Mouse (Mus musculus) Patski (cell line): ENCODE measurements around the gene Wdr1. TPM values are rescaled to one million over a fixed set of nuclear protein-coding genes. Genes with fewer than 3 reads are reported as not detected.

ENCODE experiments used
- ATAC-seq: fragments of 100-300 bp; one replicate; pipeline ENCODE4 v1.8.0; 2021
- CTCF ChIA-PET: fragments of 350-600 bp; sonication (Branson Sonifier 250); formaldehyde crosslinking; loops from one replicate; lab custom pipeline; 2022; ENCODE audit warnings: inconsistent platforms; lab: Charles Lee
- POLR2A ChIA-PET: fragments of 350-600 bp; sonication (Branson Sonifier 250); formaldehyde crosslinking; loops from one replicate; lab custom pipeline; 2022; ENCODE audit warnings: antibody characterized with exemption, inconsistent platforms; lab: Charles Lee
- DNase-seq: peaks from one replicate; pipeline ENCODE4 v3.0.0-alpha.2; 2011; ENCODE audit warnings: low read depth, low spot score
- H3K27me3 ChIP-seq: fragments of 371-371 bp; one replicate; pipeline ENCODE4 v1.5.1; 2021
- CTCF ChIP-seq: fragments of 100-300 bp; IDR thresholded peaks from one replicate; pipeline ENCODE4 v1.5.1; 2021
- in situ Hi-C: fragments of 300-500 bp; cut with MboI; formaldehyde crosslinking; loops from 3 replicates; pipeline ENCODE4 v1.11.1; 2018; ENCODE audit warnings: low pct_unique_long_range_greater_than_20kb, mixed read lengths
- polyA plus RNA-seq: library from polyadenylated mRNA; unstranded; gene quantifications from one replicate; pipeline ENCODE4 v1.2.3, GENCODE M21; 2021

Gene Wdr1
- polyA plus RNA-seq, 1 experiment from 2014 or later, result 416 TPM

- ATAC-seq (peak; percentile 90), DNase-seq (peak; percentile 84)
- no peaks in the 10 kb centered on the region for H3K27me3 ChIP-seq
- in situ Hi-C loops, result no loop called here
- no peak for TF ChIP-seq CTCF
- ChIA-PET CTCF (interaction anchor here (1.0 to 1.5 kb wide), 3 partner anchors 9 to 20 kb away, joined by 3 to 6 read pairs (median 3); no protein-coding TSS in a partner anchor), POLR2A (interaction anchor here (1.2 to 2.5 kb wide), 3 partner anchors 9 to 81 kb away, joined by 4 to 20 read pairs (median 8); no protein-coding TSS in a partner anchor)
Measured at GRCm38 (mm10) chr5:38561426-38562024, 1.5 kb downstream of the Wdr1 start.

- ChIA-PET POLR2A (interaction anchor here (0.9 to 2.5 kb wide), 5 partner anchors 10 to 81 kb away, joined by 3 to 20 read pairs (median 4); no protein-coding TSS in a partner anchor), CTCF (interaction anchor here (0.7 to 2.2 kb wide), 6 partner anchors 13 to 91 kb away, joined by 3 to 5 read pairs (median 3); no protein-coding TSS in a partner anchor)
- DNase-seq (no peak), ATAC-seq (peak; percentile 52)
- in situ Hi-C loops, result no loop called here
- no peaks in the 10 kb centered on the region for H3K27me3 ChIP-seq
- no peak for TF ChIP-seq CTCF
Measured at GRCm38 (mm10) chr5:38560586-38561425, 2.2 kb downstream of the Wdr1 start.

GRCm38 (mm10) chr5:38558831-38559230 lies 4.2 kb downstream of the Wdr1 start:
- CTCF ChIA-PET, result interaction anchor here (2.2 kb wide), 1 partner anchor 15 kb away, joined by 5 read pairs; no protein-coding TSS in a partner anchor
- DNase-seq, result no peak
- POLR2A ChIA-PET, result interaction anchor here (1.2 kb wide), 1 partner anchor 15 kb away, joined by 3 read pairs; no protein-coding TSS in a partner anchor
- no peak for TF ChIP-seq CTCF
- H3K27me3 ChIP-seq, result no peaks in the 10 kb centered on the region
- in situ Hi-C loops, result no loop called here
- no peak for ATAC-seq

DNA sequence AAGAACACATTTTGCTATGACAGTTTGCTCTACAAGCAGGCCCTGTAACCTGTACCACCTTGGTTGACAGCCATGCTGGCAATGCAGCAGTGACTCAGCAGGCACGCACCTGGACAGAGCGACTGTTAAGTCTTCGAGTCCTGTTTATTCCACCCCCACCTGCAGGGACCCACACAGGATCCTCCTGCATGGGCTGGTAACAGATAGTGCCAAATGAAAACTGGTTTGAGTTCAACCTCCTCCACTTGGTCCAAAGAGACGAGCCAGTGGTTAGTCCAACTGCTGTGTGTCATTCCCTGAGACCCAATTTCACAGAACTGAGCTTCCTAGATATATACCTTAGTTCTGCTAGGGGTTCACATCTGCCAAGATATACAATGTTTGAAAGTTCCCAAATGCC lies 5.2 kb downstream of the Wdr1 start:
- H3K27me3 ChIP-seq, result no peaks in the 10 kb centered on the region
- DNase-seq (no peak), ATAC-seq (no peak)
- in situ Hi-C loops, result no loop called here
- ChIA-PET POLR2A (interaction anchor here (1.2 kb wide), 1 partner anchor 14 kb away, joined by 3 read pairs; no protein-coding TSS in a partner anchor), CTCF (interaction anchor here (0.9 kb wide), 1 partner anchor 11 kb away, joined by 3 read pairs; no protein-coding TSS in a partner anchor)
- no peak for TF ChIP-seq CTCF

DNA sequence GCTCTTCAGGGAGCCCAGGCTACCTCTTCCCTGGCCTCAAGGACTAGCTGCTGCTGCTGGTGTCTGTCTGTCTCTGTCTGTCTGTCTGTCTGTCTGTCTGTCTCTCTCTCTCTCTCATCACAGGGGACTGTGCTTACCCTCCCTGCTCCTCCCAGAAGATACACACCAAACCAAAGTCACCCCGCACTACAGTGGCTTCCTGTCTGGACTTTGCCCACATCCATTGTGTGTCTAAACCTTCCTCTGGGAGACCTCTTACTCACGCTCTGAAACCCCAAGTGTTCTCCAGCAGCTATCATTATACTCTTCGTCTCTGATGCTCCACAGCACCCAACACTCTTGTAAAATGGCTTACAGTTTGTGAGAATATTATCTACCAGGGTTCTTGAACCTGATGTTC lies 6.6 kb downstream of the Wdr1 start:
- POLR2A ChIA-PET, result interaction anchor here (0.8 to 2.4 kb wide), 3 partner anchors 11 to 22 kb away, joined by 3 to 7 read pairs (median 5); no protein-coding TSS in a partner anchor
- H3K27me3 ChIP-seq, result no peaks in the 10 kb centered on the region
- CTCF ChIA-PET, result interaction anchor here (0.7 to 1.0 kb wide), 3 partner anchors 12 to 76 kb away, joined by 3 read pairs; no protein-coding TSS in a partner anchor
- ATAC-seq (no peak), DNase-seq (no peak)
- no peak for TF ChIP-seq CTCF
- in situ Hi-C loops, result no loop called here

GRCm38 (mm10) chr5:38553953-38554352 lies 9.1 kb downstream of the Wdr1 start:
- peak; percentile 89 for ATAC-seq
- H3K27me3 ChIP-seq, result no peaks in the 10 kb centered on the region
- in situ Hi-C loops, result no loop called here
- DNase-seq, result peak; percentile 99
- POLR2A ChIA-PET, result interaction anchor here (1.2 to 1.3 kb wide), 2 partner anchors 8 to 10 kb away, joined by 4 to 6 read pairs; no protein-coding TSS in a partner anchor
- no peak for TF ChIP-seq CTCF
- CTCF ChIA-PET, result interaction anchor here (1.9 kb wide), 1 partner anchor 10 kb away, joined by 14 read pairs; no protein-coding TSS in a partner anchor

DNA sequence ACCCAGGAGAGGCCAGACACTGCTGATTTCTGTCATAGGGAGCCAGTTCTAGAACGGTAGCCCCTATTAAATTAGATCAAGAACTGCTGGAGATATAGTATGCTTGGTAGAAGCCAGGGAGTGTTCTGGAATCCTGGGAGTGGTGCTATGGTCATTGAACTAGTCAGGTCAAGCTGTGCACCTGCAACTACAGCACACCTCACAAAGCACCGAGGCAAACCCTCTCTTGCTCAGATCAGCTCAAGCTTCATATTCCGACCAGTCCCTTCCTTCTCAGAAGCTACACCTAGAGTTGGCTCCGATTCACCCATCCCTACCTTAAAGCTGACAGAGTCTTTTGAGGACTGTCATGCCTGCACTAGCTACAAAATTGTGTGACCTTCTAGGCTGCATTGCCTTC lies 9.5 kb downstream of the Wdr1 start:
- no peak for ATAC-seq
- no peaks in the 10 kb centered on the region for H3K27me3 ChIP-seq
- DNase-seq, result no peak
- ChIA-PET POLR2A (interaction anchor here (1.2 to 1.3 kb wide), 2 partner anchors 8 to 10 kb away, joined by 4 to 6 read pairs; no protein-coding TSS in a partner anchor), CTCF (interaction anchor here (1.9 kb wide), 1 partner anchor 9 kb away, joined by 14 read pairs; no protein-coding TSS in a partner anchor)
- in situ Hi-C loops, result no loop called here
- no peak for TF ChIP-seq CTCF

DNA sequence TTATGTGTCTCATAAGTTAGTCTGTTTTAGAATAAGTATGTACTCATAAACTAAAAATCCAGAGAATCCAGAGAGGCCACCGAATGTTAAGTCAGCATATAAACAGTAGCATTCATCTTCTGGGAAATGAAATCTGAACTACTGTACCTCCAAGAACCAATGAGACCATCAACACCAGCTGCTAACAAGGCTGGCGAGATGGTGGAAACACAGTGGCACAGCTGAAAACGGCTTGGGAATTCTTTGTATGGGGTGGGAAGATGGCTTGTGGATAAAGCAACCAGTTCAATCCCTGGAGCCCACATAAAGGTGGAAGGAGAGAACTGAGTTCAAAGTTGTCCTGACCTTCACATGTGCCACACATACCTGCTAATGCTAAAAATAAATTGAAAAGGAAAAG lies 10.4 kb downstream of the Wdr1 start:
- TF ChIP-seq CTCF, result no peak
- in situ Hi-C loops, result no loop called here
- DNase-seq (no peak), ATAC-seq (no peak)
- H3K27me3 ChIP-seq, result no peaks in the 10 kb centered on the region
- POLR2A ChIA-PET, result no interaction called here
- CTCF ChIA-PET, result interaction anchor here (1.3 kb wide), 1 partner anchor 18 kb away, joined by 3 read pairs; no protein-coding TSS in a partner anchor

- DNase-seq, result peak; percentile 58
- TF ChIP-seq CTCF, result no peak
- ATAC-seq, result peak; percentile 6
- POLR2A ChIA-PET, result interaction anchor here (0.6 to 1.1 kb wide), 2 partner anchors 10 to 31 kb away, joined by 3 to 6 read pairs; no protein-coding TSS in a partner anchor
- in situ Hi-C loops, result no loop called here
- no peaks in the 10 kb centered on the region for H3K27me3 ChIP-seq
- CTCF ChIA-PET, result interaction anchor here (0.9 to 1.7 kb wide), 2 partner anchors 10 to 12 kb away, joined by 4 to 6 read pairs; no protein-coding TSS in a partner anchor
Measured at GRCm38 (mm10) chr5:38550221-38550768, 12.7 kb downstream of the Wdr1 start.
